Mouse (Mus musculus): ENCODE results near the gene Gm29609. TPM values are rescaled to one million over a fixed set of nuclear protein-coding genes. Genes with fewer than 3 reads are reported as not detected.

The Gm29609 gene
- polyA plus RNA-seq, 1 experiment from 2014 or later: 1.8 TPM

GRCm38 (mm10) chr5:31194486-31195485 lies 15.1 kb upstream of the Gm29609 start:
- H3K36me3 ChIP-seq (ENCODE audit: control insufficient read depth, insufficient read depth, low read length): peaks cover 64% of the 10 kb centered on the region
- H3K4me1 ChIP-seq (ENCODE audit: control insufficient read depth, insufficient read depth, low read length): peaks cover 14% of the 10 kb centered on the region; the same call in 1 of the 2 replicates
- no peak for ATAC-seq (ENCODE audit: insufficient number of reproducible peaks, insufficient read depth, low FRiP score, low read depth)
- WGBS: 90% methylated on average over 16 of the region's 16 CpGs
- H3K9ac ChIP-seq (replicated peaks; ENCODE audit: low read depth, low read length): no peak overlapping the region
- H3K9me3 ChIP-seq (ENCODE audit: control insufficient read depth, low read depth, low read length): no peaks in the 10 kb centered on the region
- H3K4me2 ChIP-seq (replicated peaks; ENCODE audit: low read depth, low read length): peak overlapping the region; percentile 76
- H3K4me3 ChIP-seq (ENCODE audit: low read depth, low read length): peak overlapping the region; percentile 88; the same call in 1 of the 2 replicates
- H3K27ac ChIP-seq (ENCODE audit: low read length): no peak overlapping the region
- H3K27me3 ChIP-seq (ENCODE audit: control insufficient read depth, insufficient read depth, low read length): no peaks in the 10 kb centered on the region

- Histone ChIP-seq H3K4me2 (replicated peaks; ENCODE audit: low read depth, low read length) (peak overlapping the region; percentile 76), H3K4me1 (ENCODE audit: control insufficient read depth, insufficient read depth, low read length) (peaks cover 14% of the 10 kb centered on the region; the same call in 1 of the 2 replicates), H3K27me3 (ENCODE audit: control insufficient read depth, insufficient read depth, low read length) (no peaks in the 10 kb centered on the region), H3K36me3 (ENCODE audit: control insufficient read depth, insufficient read depth, low read length) (peaks cover 60% of the 10 kb centered on the region), H3K4me3 (ENCODE audit: low read depth, low read length) (peak overlapping the region; percentile 88), H3K9me3 (ENCODE audit: control insufficient read depth, low read depth, low read length) (no peaks in the 10 kb centered on the region), H3K9ac (replicated peaks; ENCODE audit: low read depth, low read length) (peak overlapping the region; percentile 69), H3K27ac (ENCODE audit: low read length) (peak overlapping the region; percentile 80)
- 12% methylated on average over 25 of the region's 25 CpGs for WGBS
- ATAC-seq (ENCODE audit: insufficient number of reproducible peaks, insufficient read depth, low FRiP score, low read depth): no peak
Observed at GRCm38 (mm10) chr5:31193631-31194281, 14.0 kb upstream of the Gm29609 start.

GRCm38 (mm10) chr5:31192939-31193630 lies 13.4 kb upstream of the Gm29609 start, which contains the start of the genes Snx17 and Eif2b4:
Gene Snx17 (plus strand): TSS chr5:31193227.
Gene Eif2b4 (minus strand): TSS chr5:31193430.
- under 1% methylated on average over 48 of the region's 48 CpGs for WGBS

GRCm38 (mm10) chr5:31192045-31192938 lies 12.6 kb upstream of the Gm29609 start:
- Histone ChIP-seq H3K4me3 (ENCODE audit: low read depth, low read length) (peak overlapping the region; percentile 88), H3K27ac (ENCODE audit: low read length) (peak overlapping the region; percentile 80; the same call in 1 of the 2 replicates), H3K4me2 (replicated peaks; ENCODE audit: low read depth, low read length) (peak overlapping the region; percentile 78), H3K9me3 (ENCODE audit: control insufficient read depth, low read depth, low read length) (no peaks in the 10 kb centered on the region), H3K27me3 (ENCODE audit: control insufficient read depth, insufficient read depth, low read length) (no peaks in the 10 kb centered on the region), H3K36me3 (ENCODE audit: control insufficient read depth, insufficient read depth, low read length) (peaks cover 58% of the 10 kb centered on the region), H3K9ac (replicated peaks; ENCODE audit: low read depth, low read length) (peak overlapping the region; percentile 67), H3K4me1 (ENCODE audit: control insufficient read depth, insufficient read depth, low read length) (peaks cover 14% of the 10 kb centered on the region; the same call in 1 of the 2 replicates)
- WGBS: 12% methylated on average over 42 of the region's 42 CpGs
- peak; percentile 60 for ATAC-seq (ENCODE audit: insufficient number of reproducible peaks, insufficient read depth, low FRiP score, low read depth)

More at GRCm38 (mm10) chr5:31192939-31193630, 13.4 kb upstream of the Gm29609 start, which contains the start of the genes Snx17 and Eif2b4:
- Histone ChIP-seq H3K9me3 (ENCODE audit: control insufficient read depth, low read depth, low read length) (no peaks in the 10 kb centered on the region), H3K27me3 (ENCODE audit: control insufficient read depth, insufficient read depth, low read length) (no peaks in the 10 kb centered on the region), H3K36me3 (ENCODE audit: control insufficient read depth, insufficient read depth, low read length) (peaks cover 58% of the 10 kb centered on the region), H3K4me3 (ENCODE audit: low read depth, low read length) (peak within 1 kb of the TSS; percentile 88), H3K9ac (replicated peaks; ENCODE audit: low read depth, low read length) (peak within 1 kb of the TSS; percentile 69), H3K4me1 (ENCODE audit: control insufficient read depth, insufficient read depth, low read length) (peaks cover 14% of the 10 kb centered on the region; the same call in 1 of the 2 replicates), H3K4me2 (replicated peaks; ENCODE audit: low read depth, low read length) (peak within 1 kb of the TSS; percentile 78), H3K27ac (ENCODE audit: low read length) (peak within 1 kb of the TSS; percentile 80)
- peak; percentile 95 for ATAC-seq (ENCODE audit: insufficient number of reproducible peaks, insufficient read depth, low FRiP score, low read depth)

GRCm38 (mm10) chr5:31190201-31190600 lies 10.5 kb upstream of the Gm29609 start:
- H3K4me1 ChIP-seq (ENCODE audit: control insufficient read depth, insufficient read depth, low read length): peaks cover 14% of the 10 kb centered on the region; the same call in 1 of the 2 replicates

GRCm38 (mm10) chr5:31188223-31188840 lies 8.6 kb upstream of the Gm29609 start:
- 77% methylated on average over 4 of the region's 4 CpGs for WGBS
- Histone ChIP-seq H3K4me2 (replicated peaks; ENCODE audit: low read depth, low read length) (no peak overlapping the region), H3K4me3 (ENCODE audit: low read depth, low read length) (no peak overlapping the region), H3K9me3 (ENCODE audit: control insufficient read depth, low read depth, low read length) (no peaks in the 10 kb centered on the region), H3K27ac (ENCODE audit: low read length) (no peak overlapping the region), H3K9ac (replicated peaks; ENCODE audit: low read depth, low read length) (no peak overlapping the region), H3K36me3 (ENCODE audit: control insufficient read depth, insufficient read depth, low read length) (peaks cover 34% of the 10 kb centered on the region), H3K27me3 (ENCODE audit: control insufficient read depth, insufficient read depth, low read length) (no peaks in the 10 kb centered on the region), H3K4me1 (ENCODE audit: control insufficient read depth, insufficient read depth, low read length) (peaks cover 8% of the 10 kb centered on the region; the same call in 1 of the 2 replicates)
- ATAC-seq (ENCODE audit: insufficient number of reproducible peaks, insufficient read depth, low FRiP score, low read depth): no peak

More at GRCm38 (mm10) chr5:31190201-31190600, 10.5 kb upstream of the Gm29609 start:
- Histone ChIP-seq H3K9me3 (ENCODE audit: control insufficient read depth, low read depth, low read length) (no peaks in the 10 kb centered on the region), H3K36me3 (ENCODE audit: control insufficient read depth, insufficient read depth, low read length) (peaks cover 41% of the 10 kb centered on the region), H3K9ac (replicated peaks; ENCODE audit: low read depth, low read length) (no peak overlapping the region), H3K27ac (ENCODE audit: low read length) (no peak overlapping the region), H3K4me2 (replicated peaks; ENCODE audit: low read depth, low read length) (no peak overlapping the region), H3K4me3 (ENCODE audit: low read depth, low read length) (no peak overlapping the region), H3K27me3 (ENCODE audit: control insufficient read depth, insufficient read depth, low read length) (no peaks in the 10 kb centered on the region)
- ATAC-seq (ENCODE audit: insufficient number of reproducible peaks, insufficient read depth, low FRiP score, low read depth): no peak
- 91% methylated on average over 9 of the region's 9 CpGs for WGBS

GRCm38 (mm10) chr5:31183678-31184077 lies 4.0 kb upstream of the Gm29609 start:
- Histone ChIP-seq H3K9me3 (ENCODE audit: control insufficient read depth, low read depth, low read length) (no peaks in the 10 kb centered on the region), H3K4me2 (replicated peaks; ENCODE audit: low read depth, low read length) (no peak overlapping the region), H3K36me3 (ENCODE audit: control insufficient read depth, insufficient read depth, low read length) (peaks cover 16% of the 10 kb centered on the region), H3K27me3 (ENCODE audit: control insufficient read depth, insufficient read depth, low read length) (no peaks in the 10 kb centered on the region), H3K4me1 (ENCODE audit: control insufficient read depth, insufficient read depth, low read length) (no peaks in the 10 kb centered on the region), H3K4me3 (ENCODE audit: low read depth, low read length) (no peak overlapping the region), H3K9ac (replicated peaks; ENCODE audit: low read depth, low read length) (no peak overlapping the region), H3K27ac (ENCODE audit: low read length) (no peak overlapping the region)
- no peak for ATAC-seq (ENCODE audit: insufficient number of reproducible peaks, insufficient read depth, low FRiP score, low read depth)
- WGBS: 53% methylated on average over 4 of the region's 4 CpGs

Data from stomach, embryonic 14.5 days (tissue).